Mouse (Mus musculus) right cerebral cortex, postnatal 36 days (tissue): ENCODE data around the gene Tpcn1.

Experiments
- DNase-seq, 2 experiments: peaks; one replicate each; pipeline ENCODE4 v3.0.0; 2022; ENCODE audit warnings: low spot score in 2 of 2, mixed read lengths in 1 of 2

Gene Tpcn1

DNA sequence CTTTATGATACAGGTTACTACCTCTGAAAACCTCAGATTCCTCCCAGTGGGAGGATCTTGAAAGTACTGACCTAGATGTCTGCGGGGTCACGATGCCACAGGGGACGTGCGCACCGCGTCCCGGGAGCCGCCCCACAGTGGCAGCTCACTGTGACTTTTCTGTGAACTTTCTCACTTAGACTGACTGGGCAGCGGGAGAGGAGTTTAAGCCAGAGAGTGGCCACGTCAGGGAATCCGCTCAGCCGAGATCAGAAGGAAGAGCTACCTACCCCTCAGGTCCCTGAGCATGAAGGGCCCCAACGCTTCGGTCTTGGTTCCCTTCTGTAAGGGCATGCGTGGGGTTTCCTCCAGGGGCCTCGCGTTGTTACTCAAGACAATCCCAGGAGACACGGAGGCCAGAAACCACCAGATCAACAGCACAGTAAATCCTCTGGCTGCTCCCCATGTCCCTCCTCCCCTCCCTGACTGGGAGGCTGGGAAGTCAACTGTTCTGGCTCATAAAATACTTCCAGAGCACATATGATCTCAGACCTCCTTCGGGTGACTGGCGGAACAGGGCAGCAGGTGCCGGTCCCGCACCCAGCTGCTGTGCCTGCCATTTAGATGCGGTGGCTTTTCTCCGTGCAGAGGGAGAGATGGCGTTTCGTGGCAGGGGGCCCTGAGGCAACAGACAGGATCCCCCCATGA lies 9.1 kb downstream of the Tpcn1 start:
- DNase-seq = no peak

DNA sequence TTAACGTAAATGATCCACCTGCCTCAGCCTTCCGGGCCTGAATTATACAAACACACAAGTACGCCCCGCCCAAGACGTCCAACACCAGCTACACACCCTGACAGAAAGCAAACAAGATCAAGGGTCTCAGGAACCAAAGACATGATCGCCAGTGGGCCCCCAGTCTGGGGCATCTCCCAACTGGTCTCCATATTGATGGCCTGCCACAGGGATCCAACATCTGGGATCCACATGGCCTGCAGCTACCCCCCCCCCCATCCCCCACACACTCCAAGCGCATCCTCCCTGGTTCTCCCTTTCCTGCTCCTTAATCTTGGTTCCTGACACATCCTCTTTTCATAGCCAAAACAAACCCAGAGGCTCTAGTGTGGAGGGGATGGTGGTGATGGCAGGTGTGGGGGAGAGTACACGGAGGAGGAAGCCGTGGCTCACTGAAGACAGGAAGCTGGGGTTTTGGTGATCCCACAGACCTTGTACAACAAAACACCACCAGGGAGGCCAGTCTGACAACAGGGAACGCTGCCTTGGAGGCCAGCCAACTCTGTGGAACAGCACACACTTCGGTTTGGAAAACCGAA lies 9.9 kb downstream of the Tpcn1 start:
- no peak for DNase-seq

DNA sequence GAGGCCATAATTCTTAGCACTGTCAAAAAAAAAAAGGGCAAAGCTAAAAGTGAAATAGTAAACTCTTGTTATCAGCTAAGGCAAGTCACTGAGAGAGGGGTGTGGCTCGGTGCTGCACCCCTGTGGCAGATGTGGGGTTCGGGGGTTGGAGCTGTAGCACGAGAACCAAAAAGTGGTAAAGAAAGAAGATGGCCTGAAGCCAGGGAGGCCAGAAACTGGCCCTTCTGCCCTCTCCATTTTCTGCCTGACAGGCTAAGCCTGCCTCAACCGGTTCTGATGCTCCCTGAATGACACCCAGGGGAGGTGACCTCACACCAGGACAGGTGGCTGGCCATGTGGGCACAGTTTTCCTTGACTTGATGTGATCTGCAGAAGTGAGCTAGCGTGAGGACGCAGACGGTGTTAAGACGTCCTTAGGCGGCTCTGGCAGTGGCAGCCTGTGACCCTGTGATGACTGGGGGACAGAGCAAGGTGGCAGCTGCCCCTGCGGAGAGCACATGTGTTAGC lies 10.5 kb downstream of the Tpcn1 start:
- DNase-seq = no peak

DNA sequence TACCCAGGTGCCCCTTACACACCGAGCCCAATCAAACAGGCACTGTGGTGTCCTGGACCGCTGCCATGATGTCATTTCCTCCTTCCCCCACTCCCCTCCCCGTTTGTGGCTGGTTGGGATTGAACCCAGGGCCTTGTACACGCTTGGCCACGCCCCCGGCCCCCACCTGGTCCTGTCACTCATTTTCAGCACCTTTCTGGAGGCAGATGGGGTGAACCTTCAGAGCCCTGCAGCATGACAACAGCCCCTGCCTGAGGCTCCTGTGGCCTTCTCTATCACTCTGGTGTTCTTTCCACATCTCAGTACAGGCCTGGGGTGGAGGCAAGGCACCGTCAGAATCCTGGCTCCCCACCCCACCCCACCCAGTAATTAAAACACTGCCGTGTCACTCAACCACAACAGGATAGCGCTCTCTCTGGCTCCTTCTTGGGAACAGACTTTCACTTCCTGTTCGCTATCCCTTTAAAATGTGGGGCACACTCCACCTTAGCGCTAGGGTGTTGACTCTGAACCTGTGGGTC lies 11.6 kb downstream of the Tpcn1 start:
- DNase-seq = no peak

DNA sequence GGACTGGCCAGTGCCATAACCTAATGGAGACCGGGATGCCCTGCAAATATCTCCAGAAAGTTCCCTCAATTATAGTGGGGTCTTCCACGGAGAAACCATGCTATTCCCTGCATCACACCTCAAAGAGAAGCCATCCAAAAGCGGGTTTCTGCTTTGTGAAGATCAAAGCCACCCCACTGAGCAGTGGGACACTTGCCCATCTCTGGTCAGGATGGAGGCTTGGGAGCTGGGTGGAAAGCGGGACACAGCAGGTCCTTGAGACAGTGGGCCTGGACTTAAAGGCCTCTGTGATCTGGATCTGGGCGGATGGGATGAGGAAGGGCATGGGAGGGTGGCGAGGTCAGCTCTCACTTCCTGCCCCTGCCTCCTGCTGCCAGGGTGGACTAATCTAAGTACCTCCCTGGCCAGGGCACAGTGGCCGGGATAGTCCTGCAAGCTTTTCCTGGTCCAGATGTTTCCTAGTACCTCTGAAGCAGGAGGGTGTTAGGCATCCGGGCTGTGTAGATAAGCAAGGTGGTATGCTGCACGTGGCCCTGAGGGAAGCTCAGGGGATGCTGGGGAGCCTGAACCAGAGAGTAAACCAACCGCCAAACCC lies 13.9 kb downstream of the Tpcn1 start:
- no peak for DNase-seq

DNA sequence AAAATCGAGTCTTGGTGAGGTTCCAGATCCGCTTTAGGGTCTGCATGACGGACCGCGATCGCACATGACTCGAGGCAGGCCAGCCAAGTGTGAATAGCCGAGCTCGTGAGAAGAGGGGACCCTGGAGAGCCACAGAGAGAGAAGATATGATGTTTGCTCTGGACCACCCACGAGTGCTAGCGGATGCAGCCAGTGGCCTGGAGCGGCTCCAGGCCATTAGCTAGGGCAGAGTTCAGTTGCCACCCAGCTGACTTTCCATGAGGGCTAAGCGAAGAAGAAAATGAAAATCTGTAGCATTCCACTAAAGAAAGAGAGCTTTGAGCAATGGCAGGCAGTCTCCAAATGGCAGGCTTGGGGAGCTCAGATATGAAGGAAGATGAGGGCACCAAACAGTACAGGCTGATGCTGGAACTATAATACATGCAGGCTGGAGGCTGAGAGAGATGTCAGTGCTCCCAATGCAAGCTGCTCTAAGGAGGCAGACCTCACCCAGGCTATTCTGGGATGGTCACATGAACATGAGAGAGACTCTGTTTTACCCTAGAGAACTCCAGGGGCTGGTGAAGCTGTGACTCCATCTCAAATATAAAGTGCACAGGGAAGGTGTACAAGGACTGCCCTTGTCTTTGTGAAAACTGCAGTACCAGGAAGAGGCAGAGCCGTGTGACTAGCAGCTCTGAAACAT lies 17.3 kb downstream of the Tpcn1 start:
- no peak for DNase-seq

DNA sequence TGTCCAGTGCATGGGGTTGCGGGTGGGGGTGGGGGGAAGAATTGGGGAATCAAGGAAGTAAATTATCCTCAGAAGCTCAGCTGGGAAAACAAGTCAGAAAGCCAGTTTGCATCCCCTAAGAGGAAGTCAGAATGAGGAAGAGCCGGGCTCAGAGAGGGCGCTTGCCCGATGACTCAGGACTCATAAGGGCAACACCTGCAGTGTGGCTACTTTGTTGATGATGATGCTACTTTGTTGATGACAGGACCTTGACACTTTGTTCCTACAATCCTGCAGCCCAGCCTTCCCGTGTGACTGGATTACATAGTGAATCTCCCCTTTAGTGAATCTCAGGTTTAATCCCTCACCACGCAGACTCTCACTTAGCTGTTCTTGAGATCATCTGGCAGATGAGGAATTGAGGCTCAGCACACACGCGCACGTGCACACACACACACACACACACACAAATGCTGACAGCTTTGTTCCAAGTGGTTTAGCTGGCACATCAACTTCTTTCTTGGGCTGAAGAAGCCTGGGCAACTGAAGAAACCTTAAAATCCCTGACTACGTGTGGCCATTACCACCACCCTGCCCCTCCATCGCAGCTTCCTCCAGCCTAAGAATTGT lies 18.1 kb downstream of the Tpcn1 start:
- DNase-seq = no peak

DNA sequence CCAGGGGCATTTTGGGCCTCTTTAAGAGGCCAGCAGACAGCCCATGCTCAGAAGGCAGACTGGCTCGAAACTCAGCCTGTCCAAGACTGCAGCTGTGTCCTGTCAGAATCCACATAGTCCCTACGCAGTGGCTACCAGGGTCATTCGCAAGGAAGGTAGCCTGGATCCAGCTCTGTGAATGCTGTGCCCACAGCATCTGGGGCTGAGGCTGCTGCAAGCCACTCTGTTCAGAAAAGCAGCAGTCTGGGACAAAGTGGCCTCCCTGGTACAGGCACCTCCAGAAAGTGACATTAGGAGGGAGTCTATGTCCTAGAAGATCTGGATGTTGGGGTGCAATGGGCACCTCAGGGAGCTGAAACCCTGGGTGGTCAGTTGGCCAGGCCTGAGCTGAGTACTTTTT lies 18.7 kb downstream of the Tpcn1 start:
- no peak for DNase-seq

DNA sequence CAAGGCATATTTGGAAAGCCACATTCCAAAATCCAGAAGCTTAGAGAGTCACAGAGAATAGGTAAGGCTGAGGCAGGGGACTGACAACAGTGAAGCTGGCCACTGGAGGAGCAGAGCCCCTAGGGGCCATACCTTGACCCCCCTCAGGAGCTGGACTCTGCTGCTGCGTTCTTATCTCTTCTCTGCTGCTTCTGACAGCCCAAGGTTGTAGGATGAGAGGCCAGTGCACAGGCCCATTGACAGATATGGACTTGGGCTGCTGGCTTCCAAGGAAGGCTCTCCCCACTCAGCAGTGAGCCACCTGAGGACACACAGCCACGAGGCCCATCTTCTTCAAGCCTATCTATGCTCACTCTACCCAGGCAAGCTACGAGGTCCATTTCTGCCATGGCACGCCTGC lies 19.5 kb downstream of the Tpcn1 start:
- DNase-seq = no peak

DNA sequence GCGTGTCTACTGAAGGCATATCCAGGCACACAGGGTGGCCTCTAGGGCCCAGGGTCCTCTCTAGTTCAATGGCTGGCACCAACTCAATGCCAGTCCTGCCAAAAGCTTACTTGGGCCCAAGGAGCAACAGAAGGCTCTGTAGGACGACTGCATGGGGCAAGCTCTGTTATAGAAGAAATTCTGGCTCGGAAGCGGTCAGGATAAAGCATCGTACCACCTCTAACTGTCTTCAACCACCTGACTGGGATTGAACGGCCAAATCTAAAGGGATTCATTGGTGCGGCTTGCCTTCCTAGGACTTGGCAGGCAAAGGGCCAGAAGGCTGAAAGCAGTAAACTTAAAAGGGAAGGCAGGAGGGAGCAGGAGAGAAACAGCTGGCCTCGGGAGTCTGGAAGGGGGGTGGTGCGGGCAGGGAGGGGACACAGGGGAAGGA lies 20.1 kb downstream of the Tpcn1 start:
- DNase-seq = no peak

DNA sequence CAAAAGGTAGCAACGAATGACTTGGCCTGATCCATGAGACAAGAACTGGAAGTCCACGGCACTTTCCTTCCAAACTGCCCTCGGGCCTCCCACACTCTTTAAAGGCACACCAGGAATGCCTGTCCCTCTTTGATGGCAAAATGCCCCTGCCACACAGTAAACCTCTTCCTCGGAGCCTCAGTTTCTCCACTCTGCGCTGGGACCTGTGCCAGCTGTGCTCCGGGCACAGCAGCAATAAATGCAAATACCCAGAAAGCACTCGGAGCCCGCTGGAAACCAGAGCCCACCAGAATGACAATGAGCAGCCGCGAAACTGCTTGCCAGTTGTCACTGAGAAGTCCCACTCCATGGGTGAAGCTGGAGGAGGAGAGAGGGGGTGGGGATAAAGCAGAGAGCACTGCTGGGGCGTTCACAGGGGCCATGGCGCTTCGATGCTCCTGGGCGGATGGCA lies 20.7 kb downstream of the Tpcn1 start:
- no peak for DNase-seq

DNA sequence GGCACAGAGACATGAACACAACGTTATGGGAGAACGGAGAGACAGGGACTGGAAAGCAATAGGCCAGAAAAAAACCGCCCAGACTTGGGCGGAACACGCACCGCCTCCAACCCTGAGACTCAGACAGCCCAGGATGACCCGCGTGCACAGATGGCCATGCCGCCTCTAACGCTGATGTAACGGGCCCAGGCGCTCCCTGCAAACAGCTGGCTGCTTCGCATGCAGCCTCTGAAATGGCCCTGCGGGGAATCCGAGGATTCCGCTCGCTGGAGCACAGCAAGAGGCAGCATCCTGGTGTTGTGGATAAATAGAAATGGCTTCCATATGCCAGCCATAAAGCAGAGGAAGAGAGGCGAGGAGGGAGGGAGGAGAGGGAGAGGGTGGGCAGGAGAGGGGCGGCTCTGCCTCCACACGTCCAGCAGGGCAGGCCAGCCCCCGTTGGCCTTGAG lies 21.2 kb downstream of the Tpcn1 start:
- peak in 1 of 2 experiments; percentile 43 for DNase-seq

DNA sequence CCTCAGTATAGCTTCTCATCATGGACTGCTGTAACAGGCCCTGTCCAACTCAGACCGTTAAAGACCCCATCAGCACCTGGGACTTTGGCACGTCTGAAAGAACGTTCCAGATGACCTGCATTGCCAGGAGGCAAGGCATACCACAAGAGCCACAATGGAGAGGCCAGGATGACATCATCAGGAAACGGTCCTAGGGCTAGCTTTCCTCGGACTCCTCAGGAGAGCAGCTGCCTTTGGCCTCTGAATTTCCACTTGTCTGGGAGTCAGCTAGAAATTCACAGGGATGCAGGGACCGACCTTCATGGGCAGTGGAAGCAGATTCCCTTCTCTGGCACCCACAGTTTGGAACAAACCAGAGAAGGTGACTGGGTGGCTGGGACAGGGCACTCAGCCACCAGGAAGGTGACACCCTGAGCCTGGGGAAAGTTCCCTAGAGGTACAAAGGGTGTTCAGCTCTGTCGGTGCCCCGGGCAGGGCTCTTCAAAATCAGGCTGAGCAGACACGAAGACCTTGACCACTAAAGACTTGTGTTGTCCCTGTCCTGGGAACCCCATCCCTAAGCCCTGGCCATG lies 21.7 kb downstream of the Tpcn1 start:
- no peak for DNase-seq

DNA sequence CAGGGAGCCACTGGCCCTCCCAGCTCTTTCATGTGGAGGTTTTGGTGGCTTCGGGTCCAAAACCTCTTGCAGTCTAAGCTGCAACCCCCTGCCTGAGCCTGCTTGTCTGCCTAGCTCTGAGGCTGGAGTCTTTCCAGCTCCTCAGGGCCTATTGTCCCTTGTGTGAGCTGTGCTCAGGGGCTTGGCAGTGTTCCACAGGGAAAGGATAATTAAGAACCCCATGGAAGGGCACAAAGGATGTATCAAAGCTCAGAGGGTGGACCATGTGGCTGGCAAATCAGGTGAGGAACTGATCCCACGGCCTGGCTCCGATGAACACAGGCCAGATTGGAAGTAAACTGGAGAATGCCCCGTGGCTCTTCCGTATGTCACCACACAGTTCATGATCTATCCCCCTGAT lies 22.4 kb downstream of the Tpcn1 start:
- DNase-seq = peak in 1 of 2 experiments; percentile 43

DNA sequence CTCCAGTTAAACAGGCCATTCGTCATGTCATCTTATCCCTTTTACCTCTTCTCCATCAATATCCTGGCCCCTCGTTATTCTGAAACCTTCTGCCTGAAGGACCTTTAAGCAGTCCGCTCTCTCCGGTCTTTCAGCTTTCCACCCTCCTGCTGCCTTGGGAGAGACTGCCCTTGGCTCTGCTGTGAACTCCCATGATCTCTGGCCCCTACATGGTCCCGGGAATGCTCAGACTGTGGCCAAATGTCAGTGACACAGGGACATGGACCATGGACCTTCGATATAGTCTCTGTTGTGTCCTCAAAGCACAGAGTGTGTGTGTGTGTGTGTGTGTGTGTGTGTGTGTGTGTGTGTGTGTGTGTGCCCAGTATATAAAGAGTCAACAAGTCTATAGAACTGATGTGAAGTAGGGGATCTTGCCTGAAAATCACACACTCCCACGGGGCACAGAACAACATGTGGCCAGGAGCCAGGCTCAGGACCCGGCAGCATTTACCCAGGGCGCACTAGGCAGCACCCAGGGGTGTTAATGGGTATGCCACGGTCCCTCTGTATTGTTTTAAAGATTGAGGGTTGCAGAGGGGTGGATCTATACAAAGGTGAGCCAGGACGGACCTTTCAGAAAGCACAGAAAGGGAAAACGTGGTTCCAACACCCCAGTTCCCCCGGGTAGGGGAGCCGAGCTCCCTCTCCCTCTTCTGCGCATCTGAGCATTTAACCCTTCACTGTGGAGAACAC lies 23.1 kb downstream of the Tpcn1 start:
- DNase-seq = no peak

DNA sequence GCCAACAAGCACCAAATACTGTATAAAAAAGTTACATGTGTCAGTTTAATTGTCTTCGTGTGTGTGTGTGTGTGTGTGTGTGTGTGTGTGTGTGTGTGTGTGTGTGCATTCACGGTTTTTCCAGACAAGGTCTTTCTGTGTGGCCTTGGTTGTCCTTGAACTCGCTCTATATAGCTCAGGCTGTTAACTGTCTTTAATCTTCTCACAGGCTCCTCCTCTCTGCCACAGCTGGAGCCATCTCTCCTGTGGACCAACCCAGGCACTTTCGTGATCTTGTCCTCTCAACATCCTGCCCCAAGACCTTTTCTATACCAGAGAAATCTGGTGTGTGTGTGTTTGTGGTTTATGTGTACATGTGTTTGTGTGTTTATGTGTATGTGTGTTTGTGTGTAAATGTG lies 24.6 kb downstream of the Tpcn1 start:
- no peak for DNase-seq

DNA sequence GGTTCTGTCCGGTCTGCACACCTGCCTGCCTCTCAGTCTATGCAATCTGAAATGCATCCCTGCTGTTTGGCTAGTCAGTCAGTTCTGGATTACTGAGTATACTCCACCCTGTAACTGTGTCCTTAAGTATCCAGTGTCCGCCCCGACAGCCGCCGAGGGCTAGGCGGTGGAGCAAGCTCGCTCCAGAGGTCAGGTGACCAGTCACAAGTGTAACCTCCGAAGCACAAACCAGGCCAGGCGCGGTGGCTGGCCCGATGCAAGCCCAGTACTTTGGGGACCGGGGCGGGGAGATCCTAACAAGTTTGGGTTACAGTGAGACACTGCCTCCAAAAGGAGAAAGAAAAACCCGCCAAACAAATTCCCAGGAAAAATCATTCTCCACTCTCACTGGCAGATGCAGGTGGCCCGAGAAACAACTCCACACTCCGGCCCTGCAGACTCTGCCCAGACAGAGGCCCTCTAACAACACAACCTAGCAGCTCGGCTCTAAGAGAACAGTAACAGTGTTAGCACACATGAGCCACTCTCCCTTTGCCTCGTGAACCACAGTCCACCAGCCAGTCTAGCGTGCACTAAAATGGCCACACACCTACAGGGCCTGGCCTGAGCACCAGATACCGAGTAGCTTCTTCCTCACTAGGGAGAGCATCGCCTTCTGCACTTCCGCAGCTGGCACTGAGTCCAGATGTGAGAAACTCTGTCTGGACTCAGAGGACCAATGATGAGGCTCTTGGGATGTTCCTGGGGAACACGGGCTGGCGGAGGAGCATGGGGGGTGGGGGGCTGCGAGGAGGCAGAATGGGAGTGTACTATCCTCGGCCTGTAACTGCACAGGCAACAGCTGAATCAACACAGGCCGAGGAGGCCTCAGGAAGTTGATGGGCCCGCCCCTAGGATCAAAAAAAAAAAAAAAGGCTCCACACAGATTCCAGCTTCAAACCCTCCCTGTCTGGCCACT lies 25.2 kb downstream of the Tpcn1 start:
- DNase-seq = no peak

DNA sequence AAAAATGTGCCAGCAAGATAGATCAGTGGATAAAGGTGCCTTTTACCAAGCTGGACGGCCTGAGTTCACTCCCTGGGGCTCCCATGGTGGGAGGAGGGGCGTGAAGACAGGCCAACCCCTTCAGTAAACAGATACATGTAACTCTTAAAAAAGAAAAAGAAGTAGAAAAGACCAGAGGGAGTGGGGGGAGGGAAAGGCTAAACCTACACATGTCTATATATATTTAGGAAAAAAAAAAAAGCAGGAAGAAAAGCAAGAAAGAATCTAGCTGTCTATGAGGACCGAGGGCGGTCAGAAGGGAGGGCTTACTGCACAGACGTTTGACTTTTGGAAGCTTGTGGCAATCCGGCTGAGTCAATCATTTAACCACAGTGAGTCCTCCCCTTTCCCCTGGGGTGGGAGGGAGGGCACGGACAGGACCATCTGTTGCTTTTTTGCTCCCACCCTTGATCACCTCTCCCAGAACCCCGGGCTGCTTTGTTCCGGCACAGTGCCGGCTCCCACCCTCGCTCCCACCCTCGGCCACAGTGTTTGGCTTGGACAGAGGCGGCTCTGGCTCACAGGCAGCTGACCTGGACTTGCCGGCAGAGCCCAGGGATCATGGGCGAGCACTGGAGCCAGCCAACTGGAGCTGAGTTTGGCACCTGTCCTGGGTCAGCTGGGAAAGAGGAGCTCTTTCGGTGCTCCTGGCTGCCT lies 27.7 kb downstream of the Tpcn1 start:
- peak in 1 of 2 experiments; percentile 50 for DNase-seq

DNA sequence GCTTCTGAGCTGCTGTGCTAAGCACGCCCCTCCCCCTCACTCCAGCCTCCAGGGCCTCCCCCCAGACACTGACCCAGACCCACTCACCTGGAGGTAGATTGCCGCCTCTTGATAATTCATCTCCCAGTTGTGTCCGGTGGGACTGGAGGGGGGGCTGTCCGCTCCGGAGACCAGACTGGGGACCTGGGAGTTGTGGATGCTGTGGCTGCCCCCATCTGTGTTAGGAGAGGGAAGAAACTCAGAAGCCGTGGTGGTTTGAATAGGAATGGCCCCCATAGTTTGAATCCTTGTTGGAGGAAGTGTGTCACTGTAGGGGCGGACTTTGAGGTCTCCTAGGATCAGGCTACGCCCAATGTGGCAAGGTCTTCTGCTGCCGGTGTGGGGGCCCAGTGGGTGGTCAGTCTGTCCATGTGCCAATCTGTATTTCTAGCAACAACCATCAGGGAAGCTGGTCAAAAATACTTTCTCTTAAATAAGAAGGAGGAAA lies 28.3 kb downstream of the Tpcn1 start:
- DNase-seq = no peak
